Mouse (Mus musculus): Measurements from ENCODE around the gene Cmss1. TPM values are rescaled to one million over a fixed set of nuclear protein-coding genes. Genes with fewer than 3 reads are reported as not detected.
"Not testable (repeated sequence)": the region's sequence is repeated elsewhere in the genome, so short reads cannot be mapped to it uniquely, and the experiment has no call there.

Gene Cmss1
- polyA plus RNA-seq, 1 experiment, result 3.0 TPM

DNA sequence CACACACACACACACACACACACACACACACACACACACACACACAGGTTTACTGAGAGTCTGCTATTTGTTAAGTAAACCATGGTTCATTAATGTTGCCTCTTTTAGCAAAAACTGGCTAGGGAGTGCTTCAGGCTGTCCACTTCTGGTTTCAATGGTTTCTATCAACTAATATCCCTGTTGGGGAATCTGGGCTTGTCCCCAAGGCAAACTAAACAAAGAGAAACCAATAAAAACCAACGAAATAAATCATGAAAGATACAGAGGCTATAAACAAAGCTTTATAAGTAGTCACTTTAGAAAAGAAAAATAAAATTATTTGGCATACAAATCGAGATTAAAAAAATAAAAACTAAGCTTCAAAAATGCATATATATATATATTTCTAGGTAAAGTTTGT, 214.2 kb downstream of the Cmss1 start:
- no peak for DNase-seq (ENCODE audit: low read depth in 1 of 2, low spot score in 2 of 2)
- no peak overlapping the region for H3K4me3 ChIP-seq (ENCODE audit: extremely low read depth, insufficient read depth, insufficient read length)
- H3K27ac ChIP-seq (ENCODE audit: insufficient read depth, low read length), result no peak overlapping the region
- no peaks in the 10 kb centered on the region for H3K27me3 ChIP-seq (ENCODE audit: control insufficient read depth, insufficient read depth, low read length)
- H3K36me3 ChIP-seq (ENCODE audit: control insufficient read depth, insufficient read depth, low read length), result no peaks in the 10 kb centered on the region
- TF ChIP-seq POLR2A (IDR thresholded peaks at IDR 0.05; ENCODE audit: low read depth, low read length) (no peak), CTCF (IDR thresholded peaks at IDR 0.05; ENCODE audit: extremely low read depth, insufficient read depth, insufficient read length, insufficient replicate concordance) (no peak)
- 85% methylated on average over 2 of the region's 2 CpGs for WGBS
- peaks cover 7% of the 10 kb centered on the region; the same call in 1 of the 2 replicates for H3K4me1 ChIP-seq (ENCODE audit: control insufficient read depth, insufficient read depth, insufficient read length)

DNA sequence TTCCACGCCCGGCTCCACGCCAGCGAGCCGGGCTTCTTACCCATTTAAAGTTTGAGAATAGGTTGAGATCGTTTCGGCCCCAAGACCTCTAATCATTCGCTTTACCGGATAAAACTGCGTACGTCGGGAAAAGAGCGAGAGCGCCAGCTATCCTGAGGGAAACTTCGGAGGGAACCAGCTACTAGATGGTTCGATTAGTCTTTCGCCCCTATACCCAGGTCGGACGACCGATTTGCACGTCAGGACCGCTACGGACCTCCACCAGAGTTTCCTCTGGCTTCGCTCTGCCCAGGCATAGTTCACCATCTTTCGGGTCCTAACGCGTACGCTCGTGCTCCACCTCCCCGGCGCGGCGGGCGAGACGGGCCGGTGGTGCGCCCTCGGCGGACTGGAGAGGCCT, 215.5 kb downstream of the Cmss1 start:
- not testable (repeated sequence) for H3K27ac ChIP-seq (ENCODE audit: insufficient read depth, low read length); H3K4me1 ChIP-seq (ENCODE audit: control insufficient read depth, insufficient read depth, insufficient read length); H3K36me3 ChIP-seq (ENCODE audit: control insufficient read depth, insufficient read depth, low read length); H3K27me3 ChIP-seq (ENCODE audit: control insufficient read depth, insufficient read depth, low read length); DNase-seq (ENCODE audit: low read depth in 1 of 2, low spot score in 2 of 2); H3K4me3 ChIP-seq (ENCODE audit: extremely low read depth, insufficient read depth, insufficient read length)
- WGBS, result 39% methylated on average over 29 of the region's 39 CpGs

DNA sequence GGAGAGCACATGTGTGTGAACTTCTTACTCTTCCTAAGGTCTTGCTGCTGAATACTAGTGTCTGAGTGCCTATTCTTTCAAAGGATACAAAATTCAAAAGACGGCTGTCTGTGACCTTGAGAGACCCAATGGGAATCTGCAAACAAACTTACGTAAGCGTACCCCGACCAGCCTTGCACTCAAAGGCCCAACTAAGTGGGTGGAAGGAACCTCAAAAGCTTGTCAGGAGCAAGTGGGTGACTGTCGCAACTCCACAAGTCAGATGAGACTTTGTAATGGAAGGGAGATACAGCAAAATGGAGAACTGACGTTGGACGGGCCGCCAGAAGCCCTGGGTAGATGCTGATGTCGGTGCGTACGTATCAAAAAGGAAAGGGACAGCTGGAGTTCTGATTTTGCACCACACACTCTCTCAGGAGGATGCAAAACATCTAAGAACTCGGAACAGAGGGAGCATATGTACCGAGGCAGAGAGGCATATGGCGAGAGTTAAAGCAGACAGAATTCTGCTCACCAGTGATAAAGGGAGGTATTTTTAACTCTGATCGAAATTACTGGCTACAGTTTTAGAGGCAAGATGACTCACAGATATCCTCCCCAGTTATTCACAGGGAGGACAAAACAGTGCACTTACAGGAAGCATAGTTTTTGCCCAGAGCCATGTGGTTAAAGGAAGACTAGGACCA, 217.0 kb downstream of the Cmss1 start:
- WGBS, result 87% methylated on average over 15 of the region's 15 CpGs
- Histone ChIP-seq H3K36me3 (ENCODE audit: control insufficient read depth, insufficient read depth, low read length) (no peaks in the 10 kb centered on the region), H3K4me3 (ENCODE audit: extremely low read depth, insufficient read depth, insufficient read length) (no peak overlapping the region)

DNA sequence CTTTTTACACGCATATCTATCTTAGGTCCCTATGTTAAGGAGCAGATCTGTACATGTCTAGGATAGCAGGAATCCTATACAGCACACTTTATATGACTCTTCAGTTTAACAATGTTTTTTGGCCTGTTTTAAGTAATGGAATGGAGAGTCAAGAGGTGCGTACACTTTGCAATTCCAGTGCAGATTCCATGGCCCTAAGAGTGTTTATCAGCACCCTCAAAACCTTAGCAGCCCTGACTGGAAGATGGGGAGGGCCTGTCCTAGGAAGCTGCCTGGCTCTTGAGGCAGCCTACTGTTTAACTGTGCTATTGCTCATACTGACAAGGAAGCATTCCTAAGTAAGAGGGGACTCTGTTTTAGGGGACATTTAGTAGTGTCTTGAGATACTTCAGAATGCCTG, 222.4 kb downstream of the Cmss1 start:
- H3K4me3 ChIP-seq (ENCODE audit: extremely low read depth, insufficient read depth, insufficient read length), result no peak overlapping the region
- no peaks in the 10 kb centered on the region for H3K36me3 ChIP-seq (ENCODE audit: control insufficient read depth, insufficient read depth, low read length)
- WGBS, result 95% methylated on average over 2 of the region's 2 CpGs
- DNase-seq (ENCODE audit: low read depth in 1 of 2, low spot score in 2 of 2), result no peak
- no peaks in the 10 kb centered on the region for H3K27me3 ChIP-seq (ENCODE audit: control insufficient read depth, insufficient read depth, low read length)
- no peak overlapping the region for H3K27ac ChIP-seq (ENCODE audit: insufficient read depth, low read length)
- no peak for TF ChIP-seq POLR2A (IDR thresholded peaks at IDR 0.05; ENCODE audit: low read depth, low read length)
- TF ChIP-seq CTCF (IDR thresholded peaks at IDR 0.05; ENCODE audit: extremely low read depth, insufficient read depth, insufficient read length, insufficient replicate concordance), result no peak
- H3K4me1 ChIP-seq (ENCODE audit: control insufficient read depth, insufficient read depth, insufficient read length), result no peaks in the 10 kb centered on the region

More for the DNA sequence above, 217.0 kb downstream of the Cmss1 start:
- no peaks in the 10 kb centered on the region for H3K27me3 ChIP-seq (ENCODE audit: control insufficient read depth, insufficient read depth, low read length)
- no peak overlapping the region for H3K27ac ChIP-seq (ENCODE audit: insufficient read depth, low read length)
- no peaks in the 10 kb centered on the region; the same call in 1 of the 2 replicates for H3K4me1 ChIP-seq (ENCODE audit: control insufficient read depth, insufficient read depth, insufficient read length)
- no peak for DNase-seq (ENCODE audit: low read depth in 1 of 2, low spot score in 2 of 2)
- TF ChIP-seq POLR2A (IDR thresholded peaks at IDR 0.05; ENCODE audit: low read depth, low read length) (no peak), CTCF (IDR thresholded peaks at IDR 0.05; ENCODE audit: extremely low read depth, insufficient read depth, insufficient read length, insufficient replicate concordance) (no peak)

DNA sequence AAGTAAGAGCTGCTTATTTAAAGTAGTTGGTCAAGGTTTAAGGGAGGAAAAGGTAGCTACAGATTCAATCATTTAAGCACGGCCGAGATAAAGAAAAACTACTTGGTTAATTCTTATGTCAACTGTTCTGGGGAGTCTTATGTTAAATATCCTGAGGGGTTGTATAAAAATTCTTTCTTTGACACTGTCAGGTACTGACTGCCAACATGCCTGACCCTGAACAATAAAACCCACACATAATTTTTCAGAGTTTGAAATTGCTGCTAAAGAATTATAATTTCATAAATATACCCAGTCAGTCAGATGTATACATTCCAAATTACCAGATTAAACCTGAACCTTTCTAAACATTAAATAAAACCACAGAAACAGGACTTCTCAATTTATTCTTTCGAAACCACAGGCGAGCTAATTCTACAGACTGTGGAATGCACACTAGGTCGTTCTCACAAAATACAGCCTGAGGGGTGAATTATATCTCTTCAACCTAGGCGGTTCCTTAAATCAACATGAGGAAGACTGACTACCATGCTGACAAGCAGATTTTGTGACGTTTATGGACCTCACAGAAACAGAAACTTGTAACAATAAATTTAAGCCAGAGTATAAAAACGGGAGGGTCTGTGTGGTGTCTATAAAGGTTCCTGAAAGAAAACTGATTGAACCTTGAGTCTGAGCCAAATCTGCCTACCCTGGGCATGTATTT, 223.2 kb downstream of the Cmss1 start:
- no peaks in the 10 kb centered on the region for H3K4me1 ChIP-seq (ENCODE audit: control insufficient read depth, insufficient read depth, insufficient read length)
- WGBS, result 75% methylated on average over 8 of the region's 8 CpGs
- TF ChIP-seq POLR2A (IDR thresholded peaks at IDR 0.05; ENCODE audit: low read depth, low read length) (no peak), CTCF (IDR thresholded peaks at IDR 0.05; ENCODE audit: extremely low read depth, insufficient read depth, insufficient read length, insufficient replicate concordance) (no peak)
- H3K27me3 ChIP-seq (ENCODE audit: control insufficient read depth, insufficient read depth, low read length), result no peaks in the 10 kb centered on the region
- no peak overlapping the region for H3K4me3 ChIP-seq (ENCODE audit: extremely low read depth, insufficient read depth, insufficient read length)
- H3K27ac ChIP-seq (ENCODE audit: insufficient read depth, low read length), result no peak overlapping the region
- H3K36me3 ChIP-seq (ENCODE audit: control insufficient read depth, insufficient read depth, low read length), result no peaks in the 10 kb centered on the region
- DNase-seq (ENCODE audit: low read depth in 1 of 2, low spot score in 2 of 2), result no peak

DNA sequence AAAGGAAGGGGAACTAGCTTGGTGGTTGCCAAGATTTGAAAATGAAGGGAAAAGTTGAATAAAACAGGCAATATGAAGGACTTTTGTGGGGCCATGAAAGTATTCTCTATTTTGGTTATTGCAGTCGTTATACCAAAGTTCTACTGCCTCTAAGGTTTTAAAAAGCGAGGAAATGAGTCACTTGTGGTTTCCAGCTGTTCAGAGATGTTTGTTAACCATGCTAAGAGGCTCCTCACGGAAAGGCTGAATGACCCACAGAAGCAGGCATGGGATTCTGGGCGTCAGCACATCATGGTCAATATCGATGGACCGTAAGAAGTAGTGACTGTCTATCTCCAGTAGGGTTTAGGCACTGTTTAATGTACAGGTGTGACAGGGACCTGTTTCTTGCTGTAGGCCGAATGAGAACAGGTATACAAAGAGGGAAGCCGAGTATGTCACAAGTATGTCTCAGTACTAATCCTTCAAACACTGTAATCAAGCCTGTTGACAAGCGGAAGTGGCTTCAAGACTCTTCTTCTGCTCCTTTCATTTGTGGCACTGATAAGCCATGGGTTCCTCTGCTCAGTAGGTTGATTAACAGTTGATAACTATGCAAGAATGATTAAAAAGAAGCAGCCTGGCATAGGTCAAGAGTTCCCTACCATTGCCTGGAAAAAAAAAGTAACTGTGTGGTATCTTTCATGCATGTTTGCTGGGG, 227.9 kb downstream of the Cmss1 start:
- TF ChIP-seq POLR2A (IDR thresholded peaks at IDR 0.05; ENCODE audit: low read depth, low read length), result no peak
- no peak for TF ChIP-seq CTCF (IDR thresholded peaks at IDR 0.05; ENCODE audit: extremely low read depth, insufficient read depth, insufficient read length, insufficient replicate concordance)
- WGBS, result 70% methylated on average over 9 of the region's 9 CpGs
- no peak for DNase-seq (ENCODE audit: low read depth in 1 of 2, low spot score in 2 of 2)
- Histone ChIP-seq H3K4me3 (ENCODE audit: extremely low read depth, insufficient read depth, insufficient read length) (no peak overlapping the region), H3K27ac (ENCODE audit: insufficient read depth, low read length) (no peak overlapping the region), H3K27me3 (ENCODE audit: control insufficient read depth, insufficient read depth, low read length) (no peaks in the 10 kb centered on the region), H3K4me1 (ENCODE audit: control insufficient read depth, insufficient read depth, insufficient read length) (no peaks in the 10 kb centered on the region), H3K36me3 (ENCODE audit: control insufficient read depth, insufficient read depth, low read length) (no peaks in the 10 kb centered on the region)
